Mouse (Mus musculus): ENCODE measurements around the gene Snrnp35. TPM values are rescaled to one million over a fixed set of nuclear protein-coding genes. Genes with fewer than 3 reads are reported as not detected.

Snrnp35 gene
- polyA plus RNA-seq, 1 experiment from 2014 or later = 19.2 TPM

GRCm38 (mm10) chr5:124505235-124505634 lies 22.3 kb downstream of the Snrnp35 start:
- peaks cover 20% of the 10 kb centered on the region for H3K36me3 ChIP-seq
- no peak overlapping the region for H3K4me3 ChIP-seq
- 86% methylated on average over 4 of the region's 4 CpGs for WGBS
- no peaks in the 10 kb centered on the region for H3K27me3 ChIP-seq
- H3K9me3 ChIP-seq (replicated peaks) = no peaks in the 10 kb centered on the region
- no peak overlapping the region for H3K4me2 ChIP-seq
- H3K9ac ChIP-seq = no peak overlapping the region
- no peak overlapping the region for H3K27ac ChIP-seq
- ATAC-seq (replicated peaks; ENCODE audit: insufficient number of reproducible peaks, insufficient read depth, low FRiP score, low read depth) = no peak
- H3K4me1 ChIP-seq (replicated peaks) = peaks cover 18% of the 10 kb centered on the region

- Histone ChIP-seq H3K9ac (no peak overlapping the region), H3K4me3 (no peak overlapping the region), H3K27me3 (no peaks in the 10 kb centered on the region), H3K4me2 (no peak overlapping the region), H3K4me1 (replicated peaks) (peaks cover 23% of the 10 kb centered on the region), H3K27ac (no peak overlapping the region), H3K9me3 (replicated peaks) (no peaks in the 10 kb centered on the region), H3K36me3 (peaks cover 11% of the 10 kb centered on the region; the same call in 1 of the 2 replicates)
- ATAC-seq (replicated peaks; ENCODE audit: insufficient number of reproducible peaks, insufficient read depth, low FRiP score, low read depth) = no peak
- 49% methylated on average over 10 of the region's 10 CpGs for WGBS
Observed at GRCm38 (mm10) chr5:124506731-124507359, 23.9 kb downstream of the Snrnp35 start.

- ATAC-seq (replicated peaks; ENCODE audit: insufficient number of reproducible peaks, insufficient read depth, low FRiP score, low read depth) = no peak
- Histone ChIP-seq H3K27ac (peak overlapping the region; percentile 71), H3K36me3 (peaks cover 22% of the 10 kb centered on the region), H3K9ac (no peak overlapping the region), H3K4me1 (replicated peaks) (peaks cover 23% of the 10 kb centered on the region), H3K9me3 (replicated peaks) (no peaks in the 10 kb centered on the region), H3K27me3 (no peaks in the 10 kb centered on the region), H3K4me2 (0 out of 2 replicates have a peak overlapping the region, but pooled peaks have one; percentile 26), H3K4me3 (no peak overlapping the region)
- 93% methylated on average over 6 of the region's 6 CpGs for WGBS
Observed at GRCm38 (mm10) chr5:124509200-124509599, 26.3 kb downstream of the Snrnp35 start.

GRCm38 (mm10) chr5:124509742-124510237 lies 26.9 kb downstream of the Snrnp35 start:
- Histone ChIP-seq H3K27ac (peak overlapping the region; percentile 71), H3K36me3 (peaks cover 26% of the 10 kb centered on the region), H3K4me3 (no peak overlapping the region), H3K27me3 (no peaks in the 10 kb centered on the region), H3K9ac (no peak overlapping the region), H3K4me2 (peak overlapping the region; percentile 26), H3K4me1 (replicated peaks) (peaks cover 23% of the 10 kb centered on the region), H3K9me3 (replicated peaks) (no peaks in the 10 kb centered on the region)
- peak; percentile 88 for ATAC-seq (replicated peaks; ENCODE audit: insufficient number of reproducible peaks, insufficient read depth, low FRiP score, low read depth)
- WGBS = 30% methylated on average over 12 of the region's 12 CpGs

GRCm38 (mm10) chr5:124510536-124511050 lies 27.7 kb downstream of the Snrnp35 start:
- no peak overlapping the region for H3K4me2 ChIP-seq
- ATAC-seq (replicated peaks; ENCODE audit: insufficient number of reproducible peaks, insufficient read depth, low FRiP score, low read depth) = no peak
- peak overlapping the region; percentile 71 for H3K27ac ChIP-seq
- H3K4me1 ChIP-seq (replicated peaks) = peaks cover 23% of the 10 kb centered on the region
- no peaks in the 10 kb centered on the region for H3K27me3 ChIP-seq
- no peaks in the 10 kb centered on the region for H3K9me3 ChIP-seq (replicated peaks)
- peaks cover 29% of the 10 kb centered on the region for H3K36me3 ChIP-seq
- H3K4me3 ChIP-seq = no peak overlapping the region
- no peak overlapping the region for H3K9ac ChIP-seq
- 78% methylated on average over 10 of the region's 10 CpGs for WGBS

- Histone ChIP-seq H3K36me3 (peaks cover 40% of the 10 kb centered on the region), H3K4me1 (replicated peaks) (no peaks in the 10 kb centered on the region; the same call in 1 of the 2 replicates), H3K9ac (no peak overlapping the region), H3K27me3 (no peaks in the 10 kb centered on the region), H3K4me2 (no peak overlapping the region), H3K27ac (no peak overlapping the region), H3K4me3 (no peak overlapping the region), H3K9me3 (replicated peaks) (no peaks in the 10 kb centered on the region)
- 82% methylated on average over 5 of the region's 5 CpGs for WGBS
- no peak for ATAC-seq (replicated peaks; ENCODE audit: insufficient number of reproducible peaks, insufficient read depth, low FRiP score, low read depth)
Observed at GRCm38 (mm10) chr5:124515789-124516188, 32.9 kb downstream of the Snrnp35 start.

- Histone ChIP-seq H3K4me1 (replicated peaks) (no peaks in the 10 kb centered on the region; the same call in 1 of the 2 replicates), H3K27ac (no peak overlapping the region), H3K27me3 (no peaks in the 10 kb centered on the region), H3K4me2 (no peak overlapping the region), H3K4me3 (no peak overlapping the region), H3K9me3 (replicated peaks) (no peaks in the 10 kb centered on the region), H3K9ac (no peak overlapping the region), H3K36me3 (peaks cover 30% of the 10 kb centered on the region)
- ATAC-seq (replicated peaks; ENCODE audit: insufficient number of reproducible peaks, insufficient read depth, low FRiP score, low read depth) = no peak
- WGBS = 78% methylated on average over 10 of the region's 10 CpGs
Observed at GRCm38 (mm10) chr5:124518648-124519047, 35.7 kb downstream of the Snrnp35 start.

GRCm38 (mm10) chr5:124521588-124521987 lies 38.7 kb downstream of the Snrnp35 start:
- no peak overlapping the region for H3K4me3 ChIP-seq
- H3K4me1 ChIP-seq (replicated peaks) = peaks cover 5% of the 10 kb centered on the region
- WGBS = 73% methylated on average over 4 of the region's 4 CpGs
- H3K4me2 ChIP-seq = no peak overlapping the region
- no peaks in the 10 kb centered on the region for H3K9me3 ChIP-seq (replicated peaks)
- no peaks in the 10 kb centered on the region for H3K27me3 ChIP-seq
- H3K9ac ChIP-seq = no peak overlapping the region
- peaks cover 18% of the 10 kb centered on the region; the same call in 1 of the 2 replicates for H3K36me3 ChIP-seq
- H3K27ac ChIP-seq = no peak overlapping the region
- ATAC-seq (replicated peaks; ENCODE audit: insufficient number of reproducible peaks, insufficient read depth, low FRiP score, low read depth) = no peak

- WGBS = 93% methylated on average over 8 of the region's 8 CpGs
- no peak for ATAC-seq (replicated peaks; ENCODE audit: insufficient number of reproducible peaks, insufficient read depth, low FRiP score, low read depth)
- no peaks in the 10 kb centered on the region for H3K27me3 ChIP-seq
- H3K9me3 ChIP-seq (replicated peaks) = no peaks in the 10 kb centered on the region
- peaks cover 5% of the 10 kb centered on the region for H3K4me1 ChIP-seq (replicated peaks)
- no peak overlapping the region for H3K4me2 ChIP-seq
- H3K27ac ChIP-seq = no peak overlapping the region
- no peak overlapping the region for H3K4me3 ChIP-seq
- peaks cover 13% of the 10 kb centered on the region; the same call in 1 of the 2 replicates for H3K36me3 ChIP-seq
- H3K9ac ChIP-seq = no peak overlapping the region
Observed at GRCm38 (mm10) chr5:124523032-124523431, 40.1 kb downstream of the Snrnp35 start.

- Histone ChIP-seq H3K9ac (no peak overlapping the region), H3K4me3 (no peak overlapping the region), H3K4me1 (replicated peaks) (peaks cover 25% of the 10 kb centered on the region), H3K36me3 (peaks cover 11% of the 10 kb centered on the region; the same call in 1 of the 2 replicates), H3K27ac (no peak overlapping the region), H3K27me3 (no peaks in the 10 kb centered on the region), H3K9me3 (replicated peaks) (no peaks in the 10 kb centered on the region), H3K4me2 (no peak overlapping the region)
- 84% methylated on average over 5 of the region's 5 CpGs for WGBS
- ATAC-seq (replicated peaks; ENCODE audit: insufficient number of reproducible peaks, insufficient read depth, low FRiP score, low read depth) = no peak
Observed at GRCm38 (mm10) chr5:124524943-124525342, 42.0 kb downstream of the Snrnp35 start.

- H3K4me3 ChIP-seq = peak overlapping the region; percentile 89
- H3K27ac ChIP-seq = peak overlapping the region; percentile 92
Observed at GRCm38 (mm10) chr5:124528351-124528750, 45.4 kb downstream of the Snrnp35 start.

More at GRCm38 (mm10) chr5:124528351-124528750, 45.4 kb downstream of the Snrnp35 start:
- no peaks in the 10 kb centered on the region for H3K9me3 ChIP-seq (replicated peaks)
- peak overlapping the region; percentile 89 for H3K4me2 ChIP-seq
- no peaks in the 10 kb centered on the region for H3K36me3 ChIP-seq
- 72% methylated on average over 4 of the region's 4 CpGs for WGBS
- no peak for ATAC-seq (replicated peaks; ENCODE audit: insufficient number of reproducible peaks, insufficient read depth, low FRiP score, low read depth)
- no peaks in the 10 kb centered on the region for H3K27me3 ChIP-seq
- H3K9ac ChIP-seq = peak overlapping the region; percentile 43; the same call in 1 of the 2 replicates
- peaks cover 42% of the 10 kb centered on the region for H3K4me1 ChIP-seq (replicated peaks)
